Mouse (Mus musculus) embryo, embryonic 11 days (tissue): ENCODE data around the gene Pidd1.

ENCODE experiments used
- DNase-seq: peaks from one replicate; pipeline ENCODE4 v3.0.0-alpha.2; 2015

Gene Pidd1

GRCm38 (mm10) chr7:141435129-141435855 lies 8.5 kb downstream of the Pidd1 start:
- DNase-seq: peak; percentile 68

- DNase-seq: peak; percentile 73
Observed at GRCm38 (mm10) chr7:141434464-141434863, 9.4 kb downstream of the Pidd1 start.

GRCm38 (mm10) chr7:141433517-141434400 lies 10.1 kb downstream of the Pidd1 start:
- no peak for DNase-seq

- DNase-seq: no peak
Observed at GRCm38 (mm10) chr7:141432741-141433516, 10.9 kb downstream of the Pidd1 start.

GRCm38 (mm10) chr7:141432186-141432611 lies 11.6 kb downstream of the Pidd1 start:
- no peak for DNase-seq

- DNase-seq: no peak
Observed at GRCm38 (mm10) chr7:141431434-141432185, 12.2 kb downstream of the Pidd1 start.

- no peak for DNase-seq
Observed at GRCm38 (mm10) chr7:141430585-141431240, 13.1 kb downstream of the Pidd1 start.

GRCm38 (mm10) chr7:141429840-141430584 lies 13.8 kb downstream of the Pidd1 start:
- no peak for DNase-seq

GRCm38 (mm10) chr7:141429310-141429709 lies 14.5 kb downstream of the Pidd1 start, which contains the start of gene Cend1:
Gene Cend1 (minus strand): TSS chr7:141429491.
- peak; percentile 90 for DNase-seq

GRCm38 (mm10) chr7:141428701-141429100 lies 15.1 kb downstream of the Pidd1 start:
- DNase-seq: no peak

- no peak for DNase-seq
Observed at GRCm38 (mm10) chr7:141426948-141427730, 16.7 kb downstream of the Pidd1 start.

GRCm38 (mm10) chr7:141423811-141424210 lies 20.0 kb downstream of the Pidd1 start:
- DNase-seq: no peak

- no peak for DNase-seq
Observed at GRCm38 (mm10) chr7:141420030-141420702, 23.7 kb downstream of the Pidd1 start.

GRCm38 (mm10) chr7:141418970-141419369 lies 24.9 kb downstream of the Pidd1 start:
- DNase-seq: no peak

GRCm38 (mm10) chr7:141417731-141418681 lies 25.8 kb downstream of the Pidd1 start:
- DNase-seq: no peak

- no peak for DNase-seq
Observed at GRCm38 (mm10) chr7:141416144-141416841, 27.5 kb downstream of the Pidd1 start.

GRCm38 (mm10) chr7:141413809-141414584 lies 29.8 kb downstream of the Pidd1 start, which contains the start of gene Gatd1:
Gene Gatd1 (minus strand): TSS chr7:141414136.
- DNase-seq: peak; percentile 99
